Mouse (Mus musculus) megakaryocyte, adult 5-6 weeks (primary cell): ENCODE measurements around the gene Popdc3. TPM values are rescaled to one million over a fixed set of nuclear protein-coding genes. Genes with fewer than 3 reads are reported as not detected.

Source experiments
- total RNA-seq, 2 experiments: library from RNA; stranded (forward) in 1 of 2; stranded (reverse) in 1 of 2; fragments of 153-499, 151-499 nt in 1 of 2; fragments of 221-1000, 200-1000 nt in 1 of 2; gene quantifications; 2 replicates each; pipeline versions ENCODE4 v1.2.3 to v1.2.4; 2015 to 2017

Gene Popdc3
- total RNA-seq, 2 experiments from 2014 or later = 0.18 TPM; not detected in 1

Other genes starting within 250 kb of the Popdc3 start
- 5.5 and 6.9 TPM in 2 replicates for gene Prep, start 110.9 kb upstream of the Popdc3 start, total RNA-seq (2015)
- 8.7 and 9.8 TPM in 2 replicates for gene Prep, start 110.9 kb upstream of the Popdc3 start, total RNA-seq (2017)
- gene Bves, start 157.7 kb downstream of the Popdc3 start, total RNA-seq (2015) = not detected in 2 replicates
- gene Bves, start 157.7 kb downstream of the Popdc3 start, total RNA-seq (2017) = not detected in 2 replicates